Mouse (Mus musculus) liver, postnatal 0 days (tissue): ENCODE data around the gene Vnn3. TPM values are rescaled to one million over a fixed set of nuclear protein-coding genes. Genes with fewer than 3 reads are reported as not detected.
A peak's percentile ranks its signal among the peaks of the same experiment; 100 is the strongest.

Experiments used
- ATAC-seq: fragments of 200-750 bp; cut with Nextera tagmentation; 2 replicates; pipeline ENCODE4 v1.8.0; 2017; ENCODE audit warnings: mild to moderate bottlenecking, moderate library complexity
- DNase-seq: peaks from one replicate; pipeline ENCODE4 v3.0.0-alpha.2; 2016
- H3K27ac ChIP-seq: fragments of 300-500 bp; sonication (generic); 2 replicates; pipeline ENCODE4 v1.5.1; 2014; ENCODE audit warnings: antibody characterized with exemption, moderate library complexity, mild to moderate bottlenecking, low read depth
- H3K27me3 ChIP-seq: fragments of 300-500 bp; sonication (generic); 2 replicates; pipeline ENCODE4 v1.6.1; 2014; ENCODE audit warnings: low read length, control low read depth, mixed read lengths; ENCODE audit not compliant: insufficient read depth
- H3K36me3 ChIP-seq: fragments of 300-500 bp; sonication (generic); replicated peaks from 2 replicates; pipeline ENCODE4 v1.6.1; 2014; ENCODE audit warnings: mild to moderate bottlenecking, control low read depth, low read length, moderate library complexity, mixed read lengths; ENCODE audit not compliant: insufficient read depth
- H3K4me1 ChIP-seq: fragments of 300-500 bp; sonication (generic); 2 replicates; pipeline ENCODE4 v1.6.1; 2014; ENCODE audit warnings: antibody characterized with exemption, mild to moderate bottlenecking, control low read depth; ENCODE audit not compliant: insufficient read depth
- H3K4me2 ChIP-seq: fragments of 300-500 bp; sonication (generic); 2 replicates; pipeline ENCODE4 v1.6.1; 2014; ENCODE audit warnings: low read depth, mild to moderate bottlenecking, low read length, moderate library complexity, mixed read lengths
- H3K4me3 ChIP-seq: fragments of 300-500 bp; sonication (generic); 2 replicates; pipeline ENCODE4 v1.5.1; 2014; ENCODE audit warnings: low read depth, low read length
- H3K9ac ChIP-seq: fragments of 300-500 bp; sonication (generic); replicated peaks from 2 replicates; pipeline ENCODE4 v1.6.1; 2014; ENCODE audit warnings: mild to moderate bottlenecking, moderate library complexity
- H3K9me3 ChIP-seq: fragments of 300-500 bp; sonication (generic); 2 replicates; pipeline ENCODE4 v1.6.1; 2016; ENCODE audit warnings: mild to moderate bottlenecking, control low read depth, low read length, mixed read lengths
- CTCF ChIP-seq: sonication (generic); IDR thresholded peaks from 2 replicates; pipeline ENCODE4 v1.5.1; 2016; ENCODE audit warnings: antibody characterized with exemption, low read depth
- EP300 ChIP-seq: IDR thresholded peaks from 2 replicates; pipeline ENCODE4 v1.6.1; 2016; ENCODE audit warnings: antibody characterized with exemption, low read depth, mild to moderate bottlenecking
- WGBS: fragments of 180-500 bp; shearing (Covaris S2); extraction: QIAGEN DNeasy Blood & Tissue Kit; methylation state at CpG from one replicate; pipeline ENCODE4 v1.1.7; 2014; ENCODE audit not compliant: insufficient replicate concordance; 5-methylcytosine and 5-hydroxymethylcytosine counted together
- polyA plus RNA-seq: library from polyadenylated mRNA; unstranded; fragments of >200 nt; fragmentation: Nextera tagmentation; extraction: Ambion mirVana; gene quantifications from 2 replicates; pipeline ENCODE4 v1.2.1, GENCODE M21; 2015

The Vnn3 gene
- polyA plus RNA-seq, 1 experiment from 2014 or later = 137 TPM

DNA sequence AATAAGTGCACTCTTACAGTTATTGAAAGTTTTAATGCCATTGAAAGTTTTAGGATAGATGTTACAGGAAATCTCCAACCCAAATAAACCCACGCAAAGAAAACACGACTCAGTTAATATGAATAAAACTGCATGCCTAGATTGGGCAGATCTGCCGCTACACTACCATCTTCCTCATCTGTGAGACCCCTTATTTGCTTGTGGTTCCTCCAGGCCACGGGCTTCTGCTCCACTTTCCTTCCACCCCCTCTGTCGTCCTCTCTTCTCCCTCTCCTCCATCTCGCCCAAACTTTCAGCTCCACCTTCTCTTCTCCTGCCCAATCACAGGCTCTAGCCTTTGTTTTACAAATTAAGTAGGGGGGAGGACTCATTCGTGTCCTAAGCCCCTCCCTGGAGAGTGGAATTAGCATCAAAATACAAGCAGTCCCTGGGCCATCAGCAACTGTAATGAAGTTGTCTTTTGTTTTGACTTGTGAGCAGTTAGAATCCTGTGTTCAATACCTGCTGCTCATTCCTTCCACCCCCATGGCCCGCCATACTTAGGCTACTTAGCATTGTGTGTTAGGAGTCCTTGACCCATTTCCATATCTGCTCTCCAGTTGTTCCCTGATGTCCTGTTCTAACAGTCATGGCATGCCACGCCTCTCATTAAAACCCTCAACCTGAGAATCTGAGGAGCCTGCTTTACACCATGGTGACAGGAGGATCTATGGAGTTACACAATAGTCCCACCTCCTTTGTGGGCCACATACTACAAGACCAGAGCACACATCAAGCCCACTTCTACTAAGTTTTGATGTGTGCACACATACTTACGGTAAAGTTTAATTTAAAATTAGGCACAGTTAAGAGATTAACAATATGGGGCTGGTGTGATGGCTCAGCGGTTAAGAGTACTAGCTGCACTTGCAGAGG lies 38.2 kb upstream of the Vnn3 start:
- Histone ChIP-seq H3K4me2 (no peak overlapping the region), H3K4me1 (no peaks in the 10 kb centered on the region), H3K9me3 (no peaks in the 10 kb centered on the region), H3K4me3 (no peak overlapping the region), H3K27me3 (no peaks in the 10 kb centered on the region), H3K36me3 (no peaks in the 10 kb centered on the region), H3K27ac (no peak overlapping the region), H3K9ac (no peak overlapping the region)
- ATAC-seq = no peak
- TF ChIP-seq EP300 = no peak
- no peak for TF ChIP-seq CTCF
- no peak for DNase-seq
- 65% methylated on average over 11 of the region's 11 CpGs for WGBS

GRCm38 (mm10) chr10:23815168-23815567 lies 36.1 kb upstream of the Vnn3 start:
- H3K4me3 ChIP-seq = no peak overlapping the region
- no peak overlapping the region for H3K9ac ChIP-seq
- H3K4me1 ChIP-seq = 0 out of 2 replicates have a peak, but pooled peaks cover 2% of the 10 kb centered on the region
- no peak overlapping the region for H3K27ac ChIP-seq
- ATAC-seq = no peak
- peak; percentile 75 for DNase-seq
- WGBS = 37% methylated on average over 1 of the region's 1 CpGs
- H3K36me3 ChIP-seq = no peaks in the 10 kb centered on the region
- TF ChIP-seq CTCF = peak; percentile 85
- TF ChIP-seq EP300 = no peak
- H3K9me3 ChIP-seq = no peaks in the 10 kb centered on the region
- no peaks in the 10 kb centered on the region for H3K27me3 ChIP-seq
- no peak overlapping the region for H3K4me2 ChIP-seq

GRCm38 (mm10) chr10:23816241-23816640 lies 35.0 kb upstream of the Vnn3 start:
- H3K9ac ChIP-seq = no peak overlapping the region
- H3K4me1 ChIP-seq = 0 out of 2 replicates have a peak, but pooled peaks cover 2% of the 10 kb centered on the region
- no peaks in the 10 kb centered on the region for H3K36me3 ChIP-seq
- no peaks in the 10 kb centered on the region for H3K27me3 ChIP-seq
- 82% methylated on average over 7 of the region's 7 CpGs for WGBS
- DNase-seq (no peak), ATAC-seq (no peak)
- H3K27ac ChIP-seq = no peak overlapping the region
- no peak for TF ChIP-seq CTCF
- no peak for TF ChIP-seq EP300
- no peak overlapping the region for H3K4me2 ChIP-seq
- no peak overlapping the region for H3K4me3 ChIP-seq
- H3K9me3 ChIP-seq = no peaks in the 10 kb centered on the region

- Histone ChIP-seq H3K36me3 (peaks cover 7% of the 10 kb centered on the region), H3K4me2 (no peak overlapping the region), H3K4me3 (no peak overlapping the region), H3K4me1 (no peaks in the 10 kb centered on the region), H3K9me3 (no peaks in the 10 kb centered on the region), H3K27ac (no peak overlapping the region), H3K27me3 (no peaks in the 10 kb centered on the region), H3K9ac (no peak overlapping the region)
- DNase-seq (no peak), ATAC-seq (no peak)
- TF ChIP-seq CTCF (no peak), EP300 (no peak)
- WGBS = 79% methylated on average over 7 of the region's 7 CpGs
These were observed 24.7 kb upstream of the Vnn3 start for GRCm38 (mm10) chr10:23826516-23826915.

- Histone ChIP-seq H3K4me3 (no peak overlapping the region), H3K27me3 (no peaks in the 10 kb centered on the region), H3K9me3 (no peaks in the 10 kb centered on the region), H3K36me3 (no peaks in the 10 kb centered on the region), H3K27ac (no peak overlapping the region), H3K4me2 (no peak overlapping the region), H3K4me1 (no peaks in the 10 kb centered on the region; the same call in 1 of the 2 replicates), H3K9ac (no peak overlapping the region)
- WGBS = 66% methylated on average over 9 of the region's 9 CpGs
- DNase-seq (no peak), ATAC-seq (no peak)
- no peak for TF ChIP-seq EP300
- no peak for TF ChIP-seq CTCF
These were observed 15.0 kb upstream of the Vnn3 start for GRCm38 (mm10) chr10:23836003-23836964.

- Histone ChIP-seq H3K4me3 (no peak overlapping the region), H3K9ac (no peak overlapping the region), H3K36me3 (no peaks in the 10 kb centered on the region), H3K4me2 (no peak overlapping the region), H3K4me1 (no peaks in the 10 kb centered on the region; the same call in 1 of the 2 replicates), H3K27ac (no peak overlapping the region), H3K9me3 (no peaks in the 10 kb centered on the region), H3K27me3 (no peaks in the 10 kb centered on the region)
- TF ChIP-seq CTCF (no peak), EP300 (no peak)
- ATAC-seq (no peak), DNase-seq (no peak)
- 70% methylated on average over 3 of the region's 3 CpGs for WGBS
These were observed 14.1 kb upstream of the Vnn3 start for GRCm38 (mm10) chr10:23837115-23837514.
